Mouse (Mus musculus): ENCODE data around the gene Kcng4.

Kcng4 gene

GRCm38 (mm10) chr8:119635378-119635777 lies at the start of gene Kcng4:
Gene Kcng4 (minus strand): TSS chr8:119635680.
- peak; percentile 22 to 32 for DNase-seq

GRCm38 (mm10) chr8:119679184-119679583 lies 43.7 kb upstream of the Kcng4 start:
- DNase-seq: no peak

- DNase-seq: peak; percentile 30 to 70
These were observed 42.8 kb upstream of the Kcng4 start for GRCm38 (mm10) chr8:119678138-119678843.

- peak; percentile 96 to 98 for DNase-seq
These were observed 40.9 kb upstream of the Kcng4 start for GRCm38 (mm10) chr8:119676389-119676788.

GRCm38 (mm10) chr8:119675457-119675856 lies 40.0 kb upstream of the Kcng4 start:
- no peak for DNase-seq

- no peak for DNase-seq
These were observed 38.6 kb upstream of the Kcng4 start for GRCm38 (mm10) chr8:119673976-119674555.

GRCm38 (mm10) chr8:119670419-119671091 lies 35.1 kb upstream of the Kcng4 start:
- DNase-seq: no peak

GRCm38 (mm10) chr8:119669284-119669683 lies 33.8 kb upstream of the Kcng4 start:
- DNase-seq: no peak

- no peak for DNase-seq
These were observed 33.0 kb upstream of the Kcng4 start for GRCm38 (mm10) chr8:119668447-119668846.

- DNase-seq: no peak
These were observed 30.9 kb upstream of the Kcng4 start, which contains the start of gene Wfdc1 for GRCm38 (mm10) chr8:119666219-119666951. Gene Wfdc1 (plus strand): TSS chr8:119666365.

- no peak for DNase-seq
These were observed 29.8 kb upstream of the Kcng4 start for GRCm38 (mm10) chr8:119665270-119665669.

- DNase-seq: no peak
These were observed 28.0 kb upstream of the Kcng4 start for GRCm38 (mm10) chr8:119663440-119663839.

- no peak for DNase-seq
These were observed 26.4 kb upstream of the Kcng4 start for GRCm38 (mm10) chr8:119661892-119662291.

GRCm38 (mm10) chr8:119661081-119661480 lies 25.6 kb upstream of the Kcng4 start:
- DNase-seq: peak; percentile 31 to 47

GRCm38 (mm10) chr8:119656709-119657464 lies 21.4 kb upstream of the Kcng4 start:
- DNase-seq: no peak

GRCm38 (mm10) chr8:119651324-119651723 lies 15.8 kb upstream of the Kcng4 start:
- no peak for DNase-seq

GRCm38 (mm10) chr8:119646846-119647245 lies 11.4 kb upstream of the Kcng4 start:
- no peak for DNase-seq

GRCm38 (mm10) chr8:119646197-119646596 lies 10.7 kb upstream of the Kcng4 start:
- DNase-seq: no peak

- no peak for DNase-seq
These were observed 9.6 kb upstream of the Kcng4 start for GRCm38 (mm10) chr8:119644981-119645597.

GRCm38 (mm10) chr8:119644429-119644960 lies 9.0 kb upstream of the Kcng4 start:
- no peak for DNase-seq

GRCm38 (mm10) chr8:119642960-119643359 lies 7.5 kb upstream of the Kcng4 start:
- peak; percentile 24 to 34 for DNase-seq

GRCm38 (mm10) chr8:119641058-119641457 lies 5.6 kb upstream of the Kcng4 start:
- DNase-seq: no peak

Measured in cerebellum, postnatal 14 days (tissue).